Mouse (Mus musculus) intestine, postnatal 0 days (tissue): ENCODE measurements around the gene Pole. TPM values are rescaled to one million over a fixed set of nuclear protein-coding genes. Genes with fewer than 3 reads are reported as not detected.
A peak's percentile ranks its signal among the peaks of the same experiment; 100 is the strongest.

ENCODE experiments used
- ATAC-seq: fragments of 200-750 bp; cut with Nextera tagmentation; 2 replicates; pipeline ENCODE4 v1.8.0; 2017; ENCODE audit warnings: mild to moderate bottlenecking, moderate TSS enrichment, moderate library complexity
- H3K27ac ChIP-seq: fragments of 300-500 bp; sonication (generic); 2 replicates; pipeline ENCODE4 v1.5.1; 2014; ENCODE audit warnings: mild to moderate bottlenecking, low read depth, low read length, moderate library complexity
- H3K27me3 ChIP-seq: fragments of 300-500 bp; sonication (generic); replicated peaks from 2 replicates; pipeline ENCODE4 v1.6.1; 2014; ENCODE audit warnings: low read length, mixed read lengths; ENCODE audit not compliant: control insufficient read depth, insufficient read depth
- H3K36me3 ChIP-seq: fragments of 300-500 bp; sonication (generic); 2 replicates; pipeline ENCODE4 v1.6.1; 2014; ENCODE audit warnings: mild to moderate bottlenecking, moderate library complexity; ENCODE audit not compliant: control insufficient read depth, insufficient read depth
- H3K4me1 ChIP-seq: fragments of 300-500 bp; sonication (generic); replicated peaks from 2 replicates; pipeline ENCODE4 v1.6.1; 2014; ENCODE audit warnings: antibody characterized with exemption, low read length, mixed read lengths; ENCODE audit not compliant: control insufficient read depth, insufficient read depth
- H3K4me2 ChIP-seq: fragments of 300-500 bp; sonication (generic); replicated peaks from 2 replicates; pipeline ENCODE4 v1.6.1; 2014; ENCODE audit warnings: low read depth, mild to moderate bottlenecking, moderate library complexity
- H3K4me3 ChIP-seq: fragments of 300-500 bp; sonication (generic); 2 replicates; pipeline ENCODE4 v1.5.1; 2014; ENCODE audit warnings: low read depth, low read length
- H3K9ac ChIP-seq: fragments of 300-500 bp; sonication (generic); 2 replicates; pipeline ENCODE4 v1.6.1; 2014; ENCODE audit warnings: mild to moderate bottlenecking, low read depth, low read length
- H3K9me3 ChIP-seq: fragments of 300-500 bp; sonication (generic); 2 replicates; pipeline ENCODE4 v1.6.1; 2016; ENCODE audit warnings: mixed run types; ENCODE audit not compliant: control insufficient read depth
- CTCF ChIP-seq: sonication (generic); IDR thresholded peaks from 2 replicates; pipeline ENCODE4 v1.5.1; 2016; ENCODE audit warnings: low read depth, mild to moderate bottlenecking, control low read depth, antibody characterized with exemption, moderate library complexity
- WGBS: fragments of 180-500 bp; shearing (Covaris S2); extraction: QIAGEN DNeasy Blood & Tissue Kit; methylation state at CpG from one replicate; pipeline ENCODE4 v1.1.7; 2014; 5-methylcytosine and 5-hydroxymethylcytosine counted together
- polyA plus RNA-seq: library from polyadenylated mRNA; unstranded; fragments of >200 nt; fragmentation: Nextera tagmentation; extraction: Ambion mirVana; gene quantifications from 2 replicates; pipeline ENCODE4 v1.2.1, GENCODE M21; 2015

Gene Pole
- polyA plus RNA-seq, 1 experiment from 2014 or later = 5.1 TPM

DNA sequence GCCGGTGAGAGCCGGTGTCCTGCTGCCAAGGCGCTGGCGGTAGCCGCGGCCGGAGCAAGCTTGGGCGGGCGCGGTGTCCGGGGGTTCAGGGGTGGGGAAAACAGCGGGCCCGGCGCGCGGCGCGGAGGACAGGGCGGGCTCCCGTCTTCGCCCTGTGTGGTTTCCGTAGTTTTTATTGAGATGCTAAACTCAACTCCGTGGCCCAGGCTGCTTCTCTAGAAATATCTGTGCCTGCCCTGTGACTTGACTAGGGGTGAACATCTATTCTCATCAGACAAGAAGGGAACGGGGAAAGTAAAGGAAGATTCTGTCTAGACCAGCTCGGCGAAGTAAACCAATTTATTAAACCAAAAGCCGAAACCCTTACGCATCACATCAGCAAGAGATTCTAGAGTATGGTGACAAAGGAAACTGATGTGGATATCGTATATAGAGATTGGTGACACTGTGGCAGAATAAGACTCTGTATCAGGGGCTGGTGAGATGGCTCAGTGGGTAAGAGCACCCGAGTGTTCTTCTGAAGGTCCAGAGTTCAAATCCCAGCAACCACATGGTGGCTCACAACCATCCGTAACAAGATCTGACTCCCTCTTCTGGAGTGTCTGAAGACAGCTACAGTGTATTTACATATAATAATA, 459 bp downstream of the Pole start:
- TF ChIP-seq CTCF = no peak
- ATAC-seq = peak; percentile 77

DNA sequence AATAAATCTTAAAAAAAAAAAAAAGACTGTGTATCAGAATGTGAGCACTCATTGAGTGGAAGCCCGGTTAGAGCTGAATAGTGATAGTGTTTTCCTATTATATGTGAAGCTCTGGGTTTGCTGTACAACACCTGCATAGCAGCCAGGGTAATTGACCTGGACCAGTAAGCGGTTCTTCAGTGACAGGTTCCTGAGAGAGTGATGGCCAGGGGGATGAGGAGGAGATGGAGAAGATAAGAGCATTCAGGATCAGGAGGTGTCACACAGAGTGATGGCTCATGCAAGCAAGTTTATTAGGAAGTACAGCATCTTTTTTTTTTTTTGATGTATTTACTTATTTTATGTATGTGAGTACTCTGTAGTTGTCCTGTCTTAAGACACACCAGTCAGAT, 974 bp downstream of the Pole start:
- WGBS = 68% methylated on average over 2 of the region's 2 CpGs
- H3K4me2 ChIP-seq = peak overlapping the region; percentile 100
- H3K36me3 ChIP-seq = peaks cover 14% of the 10 kb centered on the region; the same call in 1 of the 2 replicates
- no peak for TF ChIP-seq CTCF
- no peaks in the 10 kb centered on the region for H3K9me3 ChIP-seq
- no peak overlapping the region for H3K27ac ChIP-seq
- H3K4me3 ChIP-seq = no peak overlapping the region; the same call in 1 of the 2 replicates
- no peaks in the 10 kb centered on the region for H3K4me1 ChIP-seq
- no peak overlapping the region for H3K9ac ChIP-seq
- no peak for ATAC-seq
- H3K27me3 ChIP-seq = no peaks in the 10 kb centered on the region

More for the DNA sequence above, 459 bp downstream of the Pole start:
- H3K27me3 ChIP-seq = no peaks in the 10 kb centered on the region
- H3K27ac ChIP-seq = no peak overlapping the region; the same call in 1 of the 2 replicates
- peaks cover 14% of the 10 kb centered on the region; the same call in 1 of the 2 replicates for H3K36me3 ChIP-seq
- no peaks in the 10 kb centered on the region for H3K4me1 ChIP-seq
- H3K4me2 ChIP-seq = peak overlapping the region; percentile 100
- H3K9ac ChIP-seq = peak overlapping the region; percentile 68
- no peaks in the 10 kb centered on the region for H3K9me3 ChIP-seq
- H3K4me3 ChIP-seq = peak overlapping the region; percentile 64
- WGBS = 2% methylated on average over 31 of the region's 31 CpGs

- peaks cover 18% of the 10 kb centered on the region for H3K36me3 ChIP-seq
- no peaks in the 10 kb centered on the region for H3K4me1 ChIP-seq
- H3K9me3 ChIP-seq = no peaks in the 10 kb centered on the region
- no peaks in the 10 kb centered on the region for H3K27me3 ChIP-seq
- WGBS = 96% methylated on average over 1 of the region's 1 CpGs
- H3K4me3 ChIP-seq = no peak overlapping the region
- no peak for TF ChIP-seq CTCF
- H3K9ac ChIP-seq = no peak overlapping the region
- no peak overlapping the region for H3K27ac ChIP-seq
- no peak overlapping the region for H3K4me2 ChIP-seq
- no peak for ATAC-seq
Measured at GRCm38 (mm10) chr5:110291649-110292048, 5.5 kb downstream of the Pole start.

GRCm38 (mm10) chr5:110296637-110297036, 10.5 kb downstream of the Pole start:
- Histone ChIP-seq H3K4me2 (no peak overlapping the region), H3K9ac (no peak overlapping the region), H3K27me3 (no peaks in the 10 kb centered on the region), H3K4me3 (no peak overlapping the region), H3K27ac (no peak overlapping the region), H3K36me3 (peaks cover 33% of the 10 kb centered on the region), H3K4me1 (no peaks in the 10 kb centered on the region), H3K9me3 (no peaks in the 10 kb centered on the region)
- no peak for TF ChIP-seq CTCF
- whole genome bisulfite sequencing = 81% methylated on average over 1 of the region's 1 CpGs
- ATAC-seq = no peak

- no peaks in the 10 kb centered on the region for H3K27me3 ChIP-seq
- 86% methylated on average over 2 of the region's 2 CpGs for WGBS
- H3K9ac ChIP-seq = no peak overlapping the region
- H3K36me3 ChIP-seq = peaks cover 39% of the 10 kb centered on the region
- H3K4me3 ChIP-seq = no peak overlapping the region
- no peak for ATAC-seq
- H3K4me1 ChIP-seq = no peaks in the 10 kb centered on the region
- no peak overlapping the region for H3K27ac ChIP-seq
- no peaks in the 10 kb centered on the region for H3K9me3 ChIP-seq
- H3K4me2 ChIP-seq = no peak overlapping the region
- no peak for TF ChIP-seq CTCF
Measured at GRCm38 (mm10) chr5:110300591-110300990, 14.5 kb downstream of the Pole start.

DNA sequence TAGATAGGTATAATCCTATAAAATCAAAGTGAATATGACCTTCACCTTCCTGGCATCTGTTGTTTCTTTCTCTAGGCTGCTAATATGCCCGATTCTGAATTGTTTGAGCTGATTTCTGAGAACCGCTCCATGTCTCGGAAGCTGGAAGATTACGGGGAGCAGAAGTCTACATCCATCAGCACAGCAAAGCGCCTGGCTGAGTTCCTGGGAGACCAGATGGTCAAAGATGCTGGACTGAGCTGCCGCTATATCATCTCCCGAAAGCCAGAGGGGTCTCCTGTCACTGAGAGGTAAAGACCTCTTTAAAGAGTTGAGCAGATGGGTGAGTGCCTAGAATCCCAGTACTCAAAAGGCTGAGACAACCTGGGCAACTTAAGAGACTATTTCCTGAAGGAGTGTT, 22.8 kb downstream of the Pole start:
- TF ChIP-seq CTCF = no peak

More for the DNA sequence above, 22.8 kb downstream of the Pole start:
- no peak overlapping the region for H3K4me2 ChIP-seq
- no peaks in the 10 kb centered on the region for H3K9me3 ChIP-seq
- H3K4me1 ChIP-seq = no peaks in the 10 kb centered on the region
- no peaks in the 10 kb centered on the region for H3K27me3 ChIP-seq
- no peak overlapping the region for H3K27ac ChIP-seq
- no peak overlapping the region for H3K4me3 ChIP-seq
- WGBS = 90% methylated on average over 7 of the region's 7 CpGs
- H3K36me3 ChIP-seq = peaks cover 22% of the 10 kb centered on the region; the same call in 1 of the 2 replicates
- no peak for ATAC-seq
- no peak overlapping the region for H3K9ac ChIP-seq
